Mouse (Mus musculus) brain, embryonic 14.5 days (tissue): ENCODE measurements around the gene Gmds.
A peak's percentile ranks its signal among the peaks of the same experiment; 100 is the strongest.

ENCODE experiments used
- CTCF ChIP-seq: fragments of 200-500 bp; IDR thresholded peaks from 2 replicates; pipeline ENCODE4 v1.5.1; 2012; ENCODE audit warnings: inconsistent platforms, mild to moderate bottlenecking, moderate library complexity, borderline replicate concordance; ENCODE audit not compliant: insufficient read depth, insufficient read length; ENCODE audit errors: extremely low read depth
- POLR2A ChIP-seq: fragments of 200-500 bp; IDR thresholded peaks from 2 replicates; pipeline ENCODE4 v1.6.1; 2012; ENCODE audit warnings: mild to moderate bottlenecking, inconsistent platforms, borderline replicate concordance; ENCODE audit not compliant: poor library complexity, insufficient read depth, insufficient read length, severe bottlenecking; ENCODE audit errors: extremely low read depth

- TF ChIP-seq POLR2A (no peak), CTCF (peak; percentile 28; the same call in 1 of the 2 replicates)
Measured at GRCm38 (mm10) chr13:31956584-31956983, 382.0 kb downstream of the Gmds start.
